Mouse (Mus musculus): ENCODE measurements around the gene Glyat.

DNA sequence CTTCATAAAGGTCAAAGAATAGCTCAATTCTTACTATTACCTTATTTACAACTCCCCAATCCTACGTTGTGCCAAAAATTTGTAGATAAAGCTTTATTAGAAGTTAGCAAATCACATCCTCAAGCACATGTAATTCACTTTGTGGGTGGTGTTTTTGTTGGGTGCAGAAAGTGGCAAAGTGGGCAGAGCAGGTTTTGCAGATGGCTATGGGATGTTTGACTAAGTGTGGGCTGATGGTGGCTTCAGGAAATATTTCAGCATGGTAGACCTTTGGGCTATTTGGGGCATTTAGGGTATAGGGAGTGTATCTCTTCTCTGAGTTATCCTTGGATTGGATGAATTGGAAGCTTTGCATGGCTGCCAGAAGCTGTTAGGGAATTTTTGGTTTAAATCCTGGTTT lies 33.0 kb downstream of the Glyat start:
- no peak for TF ChIP-seq CTCF (IDR thresholded peaks at IDR 0.05; ENCODE audit: control insufficient read depth, insufficient read depth, insufficient read length)
- no peak for TF ChIP-seq CEBPB (IDR thresholded peaks at IDR 0.05; ENCODE audit: low read depth)

All from C2C12 (cell line).